Mouse (Mus musculus): Measurements from ENCODE around the gene Mcm7. TPM values are rescaled to one million over a fixed set of nuclear protein-coding genes. Genes with fewer than 3 reads are reported as not detected.
"Not testable (repeated sequence)": the region's sequence is repeated elsewhere in the genome, so short reads cannot be mapped to it uniquely, and the experiment has no call there.

The Mcm7 gene
- 449 and 495 TPM in 2 replicates for total RNA-seq (2017)

DNA sequence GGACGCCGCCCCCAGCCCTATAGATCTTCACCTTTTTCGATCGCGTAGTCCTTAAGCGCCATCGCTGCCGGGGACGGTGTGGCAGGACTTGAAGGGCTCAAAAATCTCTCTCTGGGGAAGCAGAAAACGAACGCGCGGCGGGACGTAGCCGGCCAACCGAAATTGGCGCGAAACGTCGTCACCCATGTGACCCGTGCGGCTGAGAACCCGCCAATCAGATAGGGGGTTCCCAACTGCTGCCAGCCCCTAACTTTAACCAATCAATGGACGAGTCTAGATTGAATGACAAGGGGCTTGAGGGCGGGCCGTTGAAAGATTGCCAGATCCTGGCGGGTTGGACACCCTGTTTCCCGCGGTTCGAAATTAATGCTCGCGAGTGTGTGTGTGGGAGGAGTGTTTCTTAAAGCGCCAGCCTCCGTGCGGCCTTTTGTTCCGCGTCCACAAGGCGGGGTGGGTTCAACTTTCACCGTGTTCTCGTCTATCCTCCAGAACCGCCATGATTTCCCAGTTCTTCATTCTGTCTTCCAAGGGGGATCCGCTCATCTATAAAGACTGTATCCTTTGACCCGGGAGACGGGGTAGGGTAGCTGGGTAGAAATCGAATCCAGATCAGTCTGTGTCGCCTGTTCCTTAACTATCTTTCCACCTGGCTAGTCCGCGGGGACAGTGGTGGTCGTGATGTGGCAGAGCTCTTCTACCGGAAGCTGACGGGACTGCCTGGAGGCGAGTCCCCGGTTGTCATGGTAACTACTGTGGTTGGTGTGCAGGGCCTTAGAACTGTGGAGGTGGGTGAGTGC lies at the start of gene Mcm7, which contains the start of gene Ap4m1:
Mcm7 (minus strand) TSS at position 728 of the 797 bp plus-strand sequence.
Ap4m1 (plus strand) TSS at position 308 of the 797 bp plus-strand sequence.
- ATAC-seq (replicated peaks in 1 of 2; ENCODE audit: insufficient read depth in 1 of 2, low FRiP score in 2 of 2, low TSS enrichment in 1 of 2, low read depth in 1 of 2, poor library complexity in 2 of 2, severe bottlenecking in 2 of 2): peak; percentile 73 to 77

DNA sequence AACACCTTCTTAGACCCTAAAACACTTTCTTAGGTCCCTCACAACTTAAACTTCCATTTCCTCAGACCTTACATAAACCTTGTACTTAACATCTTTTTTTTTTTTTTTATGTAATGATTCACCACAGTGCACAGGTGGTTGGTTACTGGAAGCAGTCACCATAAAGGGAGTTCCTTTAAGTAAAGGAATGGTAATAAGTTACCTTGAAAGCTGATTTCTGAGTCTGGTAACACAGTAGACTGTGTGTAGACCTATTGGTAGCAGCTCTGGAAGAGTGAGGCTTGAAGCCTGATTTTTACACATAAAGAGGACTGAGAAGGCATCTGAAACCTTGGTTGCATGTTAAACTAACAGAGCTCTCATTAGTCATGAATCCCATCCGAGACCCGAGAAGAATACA lies 47.6 kb upstream of the Mcm7 start:
- ATAC-seq (replicated peaks in 1 of 2; ENCODE audit: insufficient read depth in 1 of 2, low FRiP score in 2 of 2, low TSS enrichment in 1 of 2, low read depth in 1 of 2, poor library complexity in 2 of 2, severe bottlenecking in 2 of 2): no peak

DNA sequence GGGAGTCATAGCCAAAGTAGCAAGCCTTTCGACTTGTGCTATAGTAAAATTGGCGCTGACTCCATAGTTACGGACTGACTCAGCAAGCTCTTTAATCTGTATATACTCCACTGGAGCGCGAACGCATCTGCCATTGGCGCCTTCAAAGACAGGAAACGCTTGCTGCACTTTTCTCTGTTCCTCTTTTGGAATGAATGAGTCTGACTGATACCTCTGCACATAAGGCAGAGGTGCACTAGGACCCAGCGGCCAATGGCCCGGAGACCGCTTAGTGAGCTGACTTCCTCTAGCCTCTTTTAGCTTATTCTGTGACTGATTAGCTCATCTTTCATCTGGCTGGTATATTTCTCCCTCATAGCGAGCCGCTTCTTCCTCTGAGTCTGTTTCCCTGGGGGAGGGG lies 44.4 kb upstream of the Mcm7 start:
- ATAC-seq (replicated peaks in 1 of 2; ENCODE audit: insufficient read depth in 1 of 2, low FRiP score in 2 of 2, low TSS enrichment in 1 of 2, low read depth in 1 of 2, poor library complexity in 2 of 2, severe bottlenecking in 2 of 2): not testable (repeated sequence)

DNA sequence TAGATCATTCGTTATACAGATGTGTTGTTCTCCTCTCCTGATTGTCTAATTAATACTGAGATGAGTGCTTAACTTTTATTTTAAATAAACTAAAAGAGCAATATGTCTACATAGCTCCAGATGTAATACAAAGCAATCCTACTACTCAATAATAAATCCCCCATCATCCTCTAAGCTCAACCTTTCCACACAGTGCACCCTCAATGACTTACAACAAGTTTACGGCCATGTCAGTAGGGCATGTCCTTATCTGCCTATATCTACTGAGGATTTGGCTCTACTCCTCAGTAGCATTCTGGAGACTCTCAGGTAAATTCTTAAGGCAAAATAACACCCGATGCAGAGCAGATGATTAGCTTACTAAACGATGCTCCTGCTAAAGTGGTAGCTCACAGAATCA lies 35.7 kb upstream of the Mcm7 start:
- ATAC-seq (replicated peaks in 1 of 2; ENCODE audit: insufficient read depth in 1 of 2, low FRiP score in 2 of 2, low TSS enrichment in 1 of 2, low read depth in 1 of 2, poor library complexity in 2 of 2, severe bottlenecking in 2 of 2): no peak

DNA sequence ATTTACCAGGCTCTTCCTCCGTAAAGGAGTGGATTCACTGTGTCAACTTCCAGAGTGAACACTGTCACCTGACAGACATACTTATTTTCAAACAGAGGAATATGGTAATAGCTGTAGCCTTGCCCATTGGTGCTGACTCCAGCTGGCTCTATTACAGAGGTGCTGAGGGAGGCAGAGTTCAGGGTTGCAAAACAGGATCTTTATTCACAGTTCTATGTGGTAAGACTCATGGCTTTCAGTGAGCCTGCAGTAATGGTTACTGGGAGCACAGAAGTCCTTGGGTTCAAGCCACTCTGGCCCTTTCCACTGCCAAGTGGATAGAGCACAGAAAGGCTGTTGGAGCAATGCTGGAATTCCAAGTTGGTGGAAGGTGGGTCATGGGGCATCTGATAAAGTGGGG lies 35.0 kb upstream of the Mcm7 start:
- ATAC-seq (replicated peaks in 1 of 2; ENCODE audit: insufficient read depth in 1 of 2, low FRiP score in 2 of 2, low TSS enrichment in 1 of 2, low read depth in 1 of 2, poor library complexity in 2 of 2, severe bottlenecking in 2 of 2): no peak; a peak in 1 of 4 replicates

DNA sequence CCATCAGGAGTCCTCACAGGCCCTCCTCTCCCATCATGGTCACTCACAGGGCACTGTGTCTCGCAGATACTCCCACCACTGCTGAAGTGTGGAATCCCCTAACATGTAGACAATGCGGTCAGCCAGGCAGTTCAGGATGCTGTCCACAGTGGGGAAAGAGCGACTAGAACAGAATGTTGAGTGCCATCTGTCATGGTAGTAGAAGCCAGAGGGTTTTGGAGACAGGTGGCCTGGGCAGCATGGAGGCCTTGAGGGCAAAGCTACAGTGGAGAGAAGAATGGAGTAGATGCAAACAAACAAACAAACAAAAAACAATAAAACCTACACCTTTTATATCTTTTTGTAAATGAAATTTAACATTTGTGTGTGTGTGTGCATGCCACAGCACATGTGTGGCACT lies 29.9 kb upstream of the Mcm7 start:
- no peak for ATAC-seq (replicated peaks in 1 of 2; ENCODE audit: insufficient read depth in 1 of 2, low FRiP score in 2 of 2, low TSS enrichment in 1 of 2, low read depth in 1 of 2, poor library complexity in 2 of 2, severe bottlenecking in 2 of 2)

DNA sequence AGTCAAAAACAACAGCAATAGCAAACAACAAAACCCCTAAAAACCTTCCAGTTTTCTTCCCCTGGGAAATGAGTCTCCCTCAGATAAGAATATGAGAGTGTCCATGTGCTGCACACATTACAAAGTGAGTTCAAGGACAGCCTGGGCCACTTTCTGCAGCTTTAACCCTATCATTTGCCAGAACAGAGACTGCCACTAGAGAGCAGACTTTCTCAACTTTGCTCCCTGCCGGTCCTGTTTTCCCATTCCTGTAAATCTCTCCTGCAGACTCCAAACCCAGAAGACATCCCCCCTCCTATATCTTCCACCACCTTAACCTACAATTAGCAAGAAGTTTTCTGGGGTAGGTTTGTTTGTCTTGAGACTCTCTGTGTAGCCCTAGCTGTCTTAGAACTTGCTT lies 27.4 kb upstream of the Mcm7 start:
- no peak for ATAC-seq (replicated peaks in 1 of 2; ENCODE audit: insufficient read depth in 1 of 2, low FRiP score in 2 of 2, low TSS enrichment in 1 of 2, low read depth in 1 of 2, poor library complexity in 2 of 2, severe bottlenecking in 2 of 2)

DNA sequence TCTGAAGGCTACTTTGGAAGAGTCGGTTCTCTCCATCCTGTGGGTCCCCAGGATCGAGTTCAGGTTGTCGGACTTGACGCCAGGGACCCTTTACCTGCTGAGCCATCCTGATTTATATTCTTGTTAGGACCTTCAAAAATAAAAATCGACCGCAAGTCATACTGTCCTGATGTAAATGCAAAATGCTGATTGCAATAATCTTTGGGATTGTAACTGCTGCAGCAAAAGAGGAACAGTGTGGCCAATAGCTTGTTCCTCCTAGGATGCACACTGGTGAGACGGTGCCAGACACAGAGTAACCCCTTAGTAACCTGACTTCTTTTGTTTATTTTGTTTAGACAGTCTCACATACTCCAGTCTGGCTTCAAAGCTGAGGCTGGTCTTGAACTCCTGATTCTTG lies 23.2 kb upstream of the Mcm7 start:
- ATAC-seq (replicated peaks in 1 of 2; ENCODE audit: insufficient read depth in 1 of 2, low FRiP score in 2 of 2, low TSS enrichment in 1 of 2, low read depth in 1 of 2, poor library complexity in 2 of 2, severe bottlenecking in 2 of 2): 0 out of 4 replicates have a peak, but pooled peaks have one; percentile 8 to 26

DNA sequence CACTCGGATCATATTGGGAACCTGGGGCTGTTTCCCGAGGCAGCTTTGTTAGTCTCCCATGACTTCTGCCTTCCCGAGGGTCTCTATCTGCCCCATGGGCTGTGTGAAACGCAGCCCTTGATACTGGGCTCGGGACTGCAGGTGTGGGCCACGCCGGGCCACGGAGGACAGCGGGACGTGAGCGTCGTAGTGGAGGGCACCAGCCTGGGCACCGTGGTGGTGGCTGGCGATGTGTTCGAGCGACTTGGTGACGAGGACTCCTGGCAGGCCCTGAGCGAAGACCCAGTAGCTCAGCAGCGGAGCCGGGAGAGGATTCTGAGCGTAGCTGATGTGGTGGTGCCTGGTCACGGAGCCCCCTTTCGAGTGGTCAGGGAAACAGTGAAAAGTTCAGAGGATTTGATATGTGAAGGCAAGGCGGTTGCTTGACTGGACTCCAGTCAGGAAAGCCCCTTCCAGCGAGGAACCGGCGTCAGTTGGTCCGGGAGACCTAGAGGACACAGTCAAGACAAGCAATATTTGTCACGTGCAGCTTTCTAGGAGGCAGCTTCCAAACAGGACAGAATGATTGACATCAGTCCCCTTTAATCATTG lies 22.6 kb upstream of the Mcm7 start:
- peak; percentile 4 to 14; a peak in 1 of 4 replicates for ATAC-seq (replicated peaks in 1 of 2; ENCODE audit: insufficient read depth in 1 of 2, low FRiP score in 2 of 2, low TSS enrichment in 1 of 2, low read depth in 1 of 2, poor library complexity in 2 of 2, severe bottlenecking in 2 of 2)

DNA sequence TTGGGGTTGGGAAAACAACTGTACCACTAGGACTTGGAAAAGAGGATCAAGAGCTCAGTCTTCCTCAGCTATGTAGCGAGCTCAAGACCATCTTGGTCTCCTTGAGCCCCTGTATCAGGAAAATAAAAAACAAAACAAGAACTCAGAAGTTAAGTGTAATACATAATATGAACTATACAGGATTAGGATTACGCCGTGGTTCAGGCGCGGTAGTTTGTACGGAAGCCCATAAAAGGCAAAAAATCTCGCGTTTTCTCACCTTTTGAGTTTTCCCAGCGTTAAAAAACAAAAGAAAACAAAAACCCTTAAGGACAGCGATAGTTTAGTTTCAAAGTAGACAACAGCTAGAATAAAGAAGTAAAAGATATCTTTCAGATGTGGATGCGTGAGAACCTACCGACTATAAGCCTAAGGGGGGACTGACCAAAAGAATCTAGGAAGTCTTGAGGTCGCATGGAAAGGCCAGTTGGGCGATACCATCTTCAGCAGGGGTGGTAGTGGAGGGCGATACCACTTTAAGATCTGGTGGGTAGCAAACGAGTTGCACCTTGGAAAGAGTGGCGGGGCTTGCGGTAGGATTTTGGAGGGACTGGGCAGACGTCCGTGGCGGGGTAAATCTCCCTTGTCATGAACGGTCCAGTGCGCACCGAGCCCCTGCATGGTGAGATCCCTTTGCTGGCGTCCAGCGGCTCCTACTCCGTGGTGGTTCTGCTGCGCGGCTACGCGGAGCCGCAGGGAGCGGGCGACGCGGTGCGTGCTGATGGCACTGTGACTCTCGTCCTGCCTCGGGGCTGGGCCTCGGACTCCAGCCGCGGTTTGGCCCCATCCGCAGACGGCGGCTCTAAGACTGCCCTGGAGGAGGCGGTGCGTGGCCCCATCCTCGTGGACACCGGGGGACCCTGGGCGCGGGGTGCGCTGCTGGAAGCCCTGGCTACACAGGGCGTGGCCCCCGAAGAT lies 21.8 kb upstream of the Mcm7 start, which contains the start of gene Mblac1:
Mblac1 (plus strand) TSS at position 544 of the 957 bp plus-strand sequence.
- ATAC-seq (replicated peaks in 1 of 2; ENCODE audit: insufficient read depth in 1 of 2, low FRiP score in 2 of 2, low TSS enrichment in 1 of 2, low read depth in 1 of 2, poor library complexity in 2 of 2, severe bottlenecking in 2 of 2): peak; percentile 74 to 78

DNA sequence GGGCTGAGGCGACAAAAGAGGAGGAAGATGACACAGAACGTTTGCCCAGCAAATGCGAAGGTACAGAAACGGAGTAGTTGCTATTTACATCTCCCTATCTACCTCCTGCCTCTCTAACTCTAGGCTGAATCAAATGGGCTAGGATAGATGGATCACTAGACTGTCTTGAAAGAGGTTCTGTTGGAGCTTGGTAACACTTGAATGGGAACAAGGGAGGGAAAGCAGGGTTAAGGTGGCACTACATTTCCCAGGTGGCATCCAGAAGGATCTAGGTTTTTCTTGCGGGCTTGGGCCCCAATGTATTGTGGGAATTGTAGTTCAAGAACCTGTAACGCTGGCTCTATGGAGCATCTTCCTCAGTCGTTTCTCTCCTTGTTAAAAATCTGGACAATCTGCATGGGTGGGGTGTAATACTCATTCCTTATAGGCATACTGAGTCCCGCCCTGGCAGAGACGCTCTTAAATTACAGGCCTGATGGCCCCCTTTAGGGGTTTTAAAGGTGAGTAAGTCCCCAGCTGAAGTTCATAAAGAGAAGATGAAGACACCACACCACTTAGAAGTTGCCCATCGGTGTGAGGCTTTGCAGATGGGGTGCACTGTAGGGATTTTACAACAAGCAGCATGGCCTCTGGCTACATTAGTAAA lies 15.6 kb upstream of the Mcm7 start:
- ATAC-seq (replicated peaks in 1 of 2; ENCODE audit: insufficient read depth in 1 of 2, low FRiP score in 2 of 2, low TSS enrichment in 1 of 2, low read depth in 1 of 2, poor library complexity in 2 of 2, severe bottlenecking in 2 of 2): peak; percentile 71 to 80

DNA sequence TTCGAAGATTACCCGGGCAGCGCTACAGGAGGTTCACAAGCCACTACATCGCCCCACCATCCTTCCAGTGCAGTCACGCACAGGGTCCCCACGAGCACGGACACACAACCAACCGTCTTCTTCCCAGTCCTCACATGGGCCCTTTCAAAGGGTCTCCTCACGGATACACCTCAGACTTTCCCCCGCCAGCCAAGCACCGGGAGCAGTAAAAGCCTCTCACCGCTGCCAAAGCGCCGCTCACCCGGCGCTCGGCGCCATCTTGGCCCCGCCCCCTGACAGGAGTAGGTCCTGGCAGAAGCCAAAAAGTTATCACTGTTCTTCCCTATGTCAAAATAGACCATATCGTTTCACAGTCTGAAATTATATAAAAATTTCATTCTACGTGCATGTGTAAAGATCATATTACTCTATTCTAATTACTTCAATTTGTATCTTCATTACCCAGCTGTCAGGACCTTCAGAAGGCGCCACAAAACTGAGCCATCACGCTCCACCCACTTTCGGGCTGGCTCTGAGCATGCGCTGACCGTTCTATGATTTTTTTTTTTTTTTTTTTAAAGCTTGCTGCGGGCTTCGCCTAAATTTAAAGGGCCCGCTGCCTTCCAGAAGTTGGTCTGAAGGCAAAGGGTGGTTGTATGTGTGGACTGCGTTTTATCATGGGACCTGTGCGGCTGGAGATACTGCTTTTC lies 14.9 kb upstream of the Mcm7 start, which contains the start of the genes Taf6 and Cnpy4:
Taf6 (minus strand) TSS at position 502 of the 689 bp plus-strand sequence.
Cnpy4 (plus strand) TSS at position 536 of the 689 bp plus-strand sequence.
- peak; percentile 81 to 83 for ATAC-seq (replicated peaks in 1 of 2; ENCODE audit: insufficient read depth in 1 of 2, low FRiP score in 2 of 2, low TSS enrichment in 1 of 2, low read depth in 1 of 2, poor library complexity in 2 of 2, severe bottlenecking in 2 of 2)

DNA sequence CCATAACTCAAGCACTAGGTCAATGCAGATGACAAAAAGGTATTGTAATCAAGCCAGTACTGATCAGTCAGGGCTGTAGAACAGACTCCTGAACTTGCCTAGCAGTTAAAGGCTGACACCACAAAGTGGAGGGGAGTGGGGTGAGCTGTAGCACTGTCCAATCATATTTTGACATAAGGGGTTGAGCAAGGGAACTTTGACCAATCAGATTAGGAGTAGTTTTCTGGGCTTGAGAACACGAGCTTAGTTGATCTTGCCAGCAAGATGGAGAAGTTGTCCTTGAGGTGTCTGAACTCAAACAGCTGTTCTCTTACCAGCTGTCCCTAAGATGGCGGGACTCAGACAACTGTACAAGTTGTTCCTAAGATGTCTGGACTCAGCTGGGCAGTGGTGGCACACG lies 995 bp upstream of the Mcm7 start:
- no peak for ATAC-seq (replicated peaks in 1 of 2; ENCODE audit: insufficient read depth in 1 of 2, low FRiP score in 2 of 2, low TSS enrichment in 1 of 2, low read depth in 1 of 2, poor library complexity in 2 of 2, severe bottlenecking in 2 of 2)

DNA sequence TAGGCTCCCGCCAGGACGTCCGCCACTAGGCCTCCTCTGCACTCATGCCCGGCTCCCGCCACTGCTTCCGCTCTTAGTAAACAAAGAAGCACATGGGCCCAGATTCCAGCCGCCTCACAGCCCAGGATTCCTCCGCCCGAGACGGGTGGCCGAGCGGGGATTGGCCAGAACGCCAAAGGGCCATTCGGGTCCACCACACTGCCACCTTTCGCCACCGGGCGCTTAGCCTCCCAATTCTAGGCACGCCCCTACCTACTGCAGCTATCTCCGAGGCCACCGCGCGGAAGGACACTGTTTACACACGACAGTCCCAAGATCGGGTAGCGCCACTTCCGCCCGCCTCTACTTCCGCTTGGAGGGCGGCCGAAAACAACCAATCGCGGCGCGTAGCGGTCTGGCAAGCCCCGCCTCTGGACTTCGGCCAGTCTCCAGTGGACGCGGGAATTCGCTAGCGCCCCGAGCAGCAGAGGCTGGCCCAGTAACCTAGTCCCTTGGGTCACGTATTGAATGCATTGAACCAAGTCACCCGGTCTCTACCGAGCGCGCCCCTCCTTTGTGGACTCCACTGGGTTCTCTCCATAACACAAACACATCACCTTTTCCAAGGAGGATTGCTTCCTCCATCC lies 1.2 kb downstream of the Mcm7 start:
- peak; percentile 75 for ATAC-seq (replicated peaks in 1 of 2; ENCODE audit: insufficient read depth in 1 of 2, low FRiP score in 2 of 2, low TSS enrichment in 1 of 2, low read depth in 1 of 2, poor library complexity in 2 of 2, severe bottlenecking in 2 of 2)

DNA sequence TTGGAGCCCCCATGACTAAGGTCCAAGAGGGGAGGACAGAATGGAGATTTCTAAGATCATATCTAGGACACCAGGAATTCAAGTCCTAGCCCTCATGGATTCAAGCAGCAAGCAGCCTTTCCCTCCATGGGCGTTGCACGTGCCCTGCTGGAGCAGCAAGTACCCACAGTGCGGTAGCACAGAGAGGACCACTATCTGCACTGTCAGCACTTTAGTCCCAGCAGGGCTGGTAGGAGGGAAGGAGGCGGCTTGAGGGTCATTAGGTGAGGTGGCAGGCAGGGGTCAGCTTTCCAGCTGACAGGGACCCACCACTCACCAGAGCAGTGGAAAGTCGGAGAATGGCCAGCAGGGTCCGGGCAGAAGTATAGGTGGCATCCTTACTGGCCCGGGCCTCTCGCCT lies 6.6 kb downstream of the Mcm7 start:
- no peak for ATAC-seq (replicated peaks in 1 of 2; ENCODE audit: insufficient read depth in 1 of 2, low FRiP score in 2 of 2, low TSS enrichment in 1 of 2, low read depth in 1 of 2, poor library complexity in 2 of 2, severe bottlenecking in 2 of 2)

DNA sequence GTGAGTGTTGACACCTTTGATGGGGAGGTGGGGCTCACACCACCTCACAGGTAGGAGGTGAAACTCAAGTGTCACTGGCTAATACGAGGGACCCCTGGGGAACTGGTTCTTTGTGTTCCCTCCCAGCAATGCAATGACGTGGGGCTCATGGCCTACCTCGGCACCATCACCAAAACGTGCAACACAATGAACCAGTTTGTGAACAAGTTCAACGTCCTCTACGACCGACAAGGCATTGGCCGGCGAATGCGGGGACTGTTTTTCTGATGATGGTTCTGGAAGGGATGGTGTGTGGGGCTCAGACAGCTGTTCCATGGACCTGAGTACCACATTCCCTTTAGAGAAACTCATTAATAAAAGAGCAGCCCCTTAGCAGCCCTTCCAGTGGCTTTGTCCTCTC lies 8.6 kb downstream of the Mcm7 start:
- ATAC-seq (replicated peaks in 1 of 2; ENCODE audit: insufficient read depth in 1 of 2, low FRiP score in 2 of 2, low TSS enrichment in 1 of 2, low read depth in 1 of 2, poor library complexity in 2 of 2, severe bottlenecking in 2 of 2): no peak

Data from hematopoietic stem cell, adult 5-6 weeks (primary cell).